Mouse (Mus musculus) intestine, embryonic 15.5 days (tissue): ENCODE results near the gene Zfp90. TPM values are rescaled to one million over a fixed set of nuclear protein-coding genes. Genes with fewer than 3 reads are reported as not detected.
A peak's percentile ranks its signal among the peaks of the same experiment; 100 is the strongest.
"Not testable (repeated sequence)": the region's sequence is repeated elsewhere in the genome, so short reads cannot be mapped to it uniquely, and the experiment has no call there.

ENCODE experiments used
- ATAC-seq: fragments of 200-750 bp; cut with Nextera tagmentation; 2 replicates; pipeline ENCODE4 v1.8.0; 2017; ENCODE audit warnings: moderate TSS enrichment, moderate library complexity
- H3K27ac ChIP-seq: fragments of 300-500 bp; sonication (generic); 2 replicates; pipeline ENCODE4 v1.5.1; 2015; ENCODE audit warnings: mild to moderate bottlenecking, inconsistent platforms
- H3K27me3 ChIP-seq: fragments of 300-500 bp; sonication (generic); replicated peaks from 2 replicates; pipeline ENCODE4 v1.6.1; 2015; ENCODE audit warnings: inconsistent platforms
- H3K36me3 ChIP-seq: fragments of 300-500 bp; sonication (generic); 2 replicates; pipeline ENCODE4 v1.6.1; 2015; ENCODE audit warnings: inconsistent platforms
- H3K4me1 ChIP-seq: fragments of 300-500 bp; sonication (generic); replicated peaks from 2 replicates; pipeline ENCODE4 v1.6.1; 2015; ENCODE audit warnings: inconsistent platforms
- H3K4me2 ChIP-seq: fragments of 300-500 bp; sonication (generic); replicated peaks from 2 replicates; pipeline ENCODE4 v1.6.1; 2015; ENCODE audit warnings: mild to moderate bottlenecking, inconsistent platforms
- H3K4me3 ChIP-seq: fragments of 300-500 bp; sonication (generic); replicated peaks from 2 replicates; pipeline ENCODE4 v1.5.1; 2015; ENCODE audit warnings: inconsistent platforms
- H3K9ac ChIP-seq: fragments of 300-500 bp; sonication (generic); 2 replicates; pipeline ENCODE4 v1.6.1; 2015; ENCODE audit warnings: inconsistent platforms
- H3K9me3 ChIP-seq: fragments of 300-500 bp; sonication (generic); 2 replicates; pipeline ENCODE4 v1.6.1; 2016; ENCODE audit warnings: inconsistent platforms
- WGBS: fragments of 180-500 bp; shearing (Covaris S2); methylation state at CpG from one replicate; pipeline ENCODE4 v1.1.7; 2015; 5-methylcytosine and 5-hydroxymethylcytosine counted together
- polyA plus RNA-seq: library from polyadenylated mRNA; unstranded; fragments of >200 nt; fragmentation: Nextera tagmentation; extraction: Ambion mirVana; gene quantifications from 2 replicates; pipeline ENCODE4 v1.2.1, GENCODE M21; 2015

Gene Zfp90
- polyA plus RNA-seq, 1 experiment from 2014 or later: 15.3 TPM

GRCm38 (mm10) chr8:106403246-106403933, 11.7 kb upstream of the Zfp90 start:
- no peak overlapping the region for H3K27ac ChIP-seq
- H3K36me3 ChIP-seq: no peaks in the 10 kb centered on the region
- H3K4me3 ChIP-seq: no peak overlapping the region
- no peaks in the 10 kb centered on the region for H3K27me3 ChIP-seq
- H3K4me1 ChIP-seq: peaks cover 27% of the 10 kb centered on the region
- WGBS: 23% methylated on average over 12 of the region's 12 CpGs
- no peak overlapping the region for H3K4me2 ChIP-seq
- no peaks in the 10 kb centered on the region for H3K9me3 ChIP-seq
- ATAC-seq: peak; percentile 54
- H3K9ac ChIP-seq: no peak overlapping the region

- H3K4me3 ChIP-seq: no peak overlapping the region
- H3K27ac ChIP-seq: peak overlapping the region; percentile 15; the same call in 1 of the 2 replicates
- H3K4me2 ChIP-seq: peak overlapping the region; percentile 26
- no peak overlapping the region for H3K9ac ChIP-seq
- ATAC-seq: peak; percentile 82
- H3K9me3 ChIP-seq: no peaks in the 10 kb centered on the region
- 22% methylated on average over 3 of the region's 3 CpGs for WGBS
- peaks cover 19% of the 10 kb centered on the region for H3K4me1 ChIP-seq
- H3K27me3 ChIP-seq: no peaks in the 10 kb centered on the region
- H3K36me3 ChIP-seq: no peaks in the 10 kb centered on the region
Observed at GRCm38 (mm10) chr8:106404825-106405224, 10.3 kb upstream of the Zfp90 start.

GRCm38 (mm10) chr8:106405810-106406209, 9.3 kb upstream of the Zfp90 start:
- Histone ChIP-seq H3K4me3 (no peak overlapping the region), H3K27me3 (no peaks in the 10 kb centered on the region), H3K4me1 (peaks cover 13% of the 10 kb centered on the region), H3K9ac (no peak overlapping the region), H3K4me2 (no peak overlapping the region), H3K9me3 (no peaks in the 10 kb centered on the region), H3K27ac (0 out of 2 replicates have a peak overlapping the region, but pooled peaks have one; percentile 32), H3K36me3 (no peaks in the 10 kb centered on the region)
- no peak for ATAC-seq
- WGBS: 58% methylated on average over 16 of the region's 16 CpGs

- no peak overlapping the region for H3K9ac ChIP-seq
- H3K36me3 ChIP-seq: no peaks in the 10 kb centered on the region
- WGBS: 64% methylated on average over 7 of the region's 7 CpGs
- H3K27ac ChIP-seq: no peak overlapping the region
- H3K9me3 ChIP-seq: no peaks in the 10 kb centered on the region
- no peak overlapping the region for H3K4me3 ChIP-seq
- no peak for ATAC-seq
- H3K4me1 ChIP-seq: peaks cover 4% of the 10 kb centered on the region
- H3K4me2 ChIP-seq: no peak overlapping the region
- no peaks in the 10 kb centered on the region for H3K27me3 ChIP-seq
Observed at GRCm38 (mm10) chr8:106410055-106410454, 5.1 kb upstream of the Zfp90 start.

GRCm38 (mm10) chr8:106410564-106410963, 4.6 kb upstream of the Zfp90 start:
- 0 out of 2 replicates have a peak, but pooled peaks cover 3% of the 10 kb centered on the region for H3K4me1 ChIP-seq
- no peak overlapping the region for H3K27ac ChIP-seq
- WGBS: 77% methylated on average over 7 of the region's 7 CpGs
- no peaks in the 10 kb centered on the region for H3K36me3 ChIP-seq
- no peaks in the 10 kb centered on the region for H3K27me3 ChIP-seq
- H3K9me3 ChIP-seq: no peaks in the 10 kb centered on the region
- ATAC-seq: no peak
- no peak overlapping the region for H3K4me2 ChIP-seq
- no peak overlapping the region for H3K4me3 ChIP-seq
- no peak overlapping the region for H3K9ac ChIP-seq

- Histone ChIP-seq H3K36me3 (no peaks in the 10 kb centered on the region), H3K27ac (no peak overlapping the region), H3K9me3 (no peaks in the 10 kb centered on the region), H3K27me3 (no peaks in the 10 kb centered on the region), H3K4me3 (no peak overlapping the region), H3K4me1 (peaks cover 6% of the 10 kb centered on the region), H3K4me2 (0 out of 2 replicates have a peak overlapping the region, but pooled peaks have one; percentile 27), H3K9ac (no peak overlapping the region)
- ATAC-seq: no peak
- WGBS: 19% methylated on average over 14 of the region's 14 CpGs
Observed at GRCm38 (mm10) chr8:106411783-106412451, 3.2 kb upstream of the Zfp90 start.

GRCm38 (mm10) chr8:106417692-106418091, 2.6 kb downstream of the Zfp90 start:
- H3K4me1 ChIP-seq: peaks cover 6% of the 10 kb centered on the region
- H3K9ac ChIP-seq: no peak overlapping the region
- peaks cover 35% of the 10 kb centered on the region for H3K36me3 ChIP-seq
- H3K4me2 ChIP-seq: no peak overlapping the region
- H3K4me3 ChIP-seq: no peak overlapping the region
- 96% methylated on average over 5 of the region's 5 CpGs for WGBS
- H3K27ac ChIP-seq: no peak overlapping the region
- H3K9me3 ChIP-seq: no peaks in the 10 kb centered on the region
- H3K27me3 ChIP-seq: no peaks in the 10 kb centered on the region
- no peak for ATAC-seq

- Histone ChIP-seq H3K4me2 (no peak overlapping the region), H3K27me3 (no peaks in the 10 kb centered on the region), H3K9me3 (0 out of 2 replicates have a peak, but pooled peaks cover 1% of the 10 kb centered on the region), H3K4me1 (no peaks in the 10 kb centered on the region), H3K9ac (no peak overlapping the region), H3K4me3 (no peak overlapping the region), H3K27ac (no peak overlapping the region), H3K36me3 (peaks cover 10% of the 10 kb centered on the region; the same call in 1 of the 2 replicates)
- no peak for ATAC-seq
- WGBS: 26% methylated on average over 12 of the region's 12 CpGs
Observed at GRCm38 (mm10) chr8:106431088-106431487, 16.0 kb downstream of the Zfp90 start.

- not testable (repeated sequence) for H3K27me3 ChIP-seq, H3K9ac ChIP-seq, ATAC-seq, H3K4me1 ChIP-seq, H3K36me3 ChIP-seq, H3K27ac ChIP-seq, H3K4me3 ChIP-seq, H3K4me2 ChIP-seq, H3K9me3 ChIP-seq
- 56% methylated on average over 10 of the region's 10 CpGs for WGBS
Observed at GRCm38 (mm10) chr8:106431952-106432351, 16.8 kb downstream of the Zfp90 start.

GRCm38 (mm10) chr8:106432954-106433570, 17.9 kb downstream of the Zfp90 start:
- no peaks in the 10 kb centered on the region for H3K4me1 ChIP-seq
- H3K4me2 ChIP-seq: peak overlapping the region; percentile 54
- no peak overlapping the region for H3K27ac ChIP-seq
- WGBS: 8% methylated on average over 20 of the region's 20 CpGs
- H3K9me3 ChIP-seq: no peaks in the 10 kb centered on the region
- no peaks in the 10 kb centered on the region for H3K36me3 ChIP-seq
- no peak overlapping the region for H3K9ac ChIP-seq
- peak overlapping the region; percentile 27 for H3K4me3 ChIP-seq
- ATAC-seq: peak; percentile 75
- H3K27me3 ChIP-seq: no peaks in the 10 kb centered on the region

GRCm38 (mm10) chr8:106433667-106434066, 18.5 kb downstream of the Zfp90 start:
- Histone ChIP-seq H3K4me2 (peak overlapping the region; percentile 54), H3K36me3 (no peaks in the 10 kb centered on the region), H3K4me1 (no peaks in the 10 kb centered on the region), H3K4me3 (no peak overlapping the region), H3K9ac (no peak overlapping the region), H3K27ac (no peak overlapping the region), H3K27me3 (no peaks in the 10 kb centered on the region), H3K9me3 (no peaks in the 10 kb centered on the region)
- no peak for ATAC-seq
- 25% methylated on average over 1 of the region's 1 CpGs for WGBS

- H3K36me3 ChIP-seq: no peaks in the 10 kb centered on the region
- H3K4me3 ChIP-seq: no peak overlapping the region
- no peak for ATAC-seq
- H3K4me1 ChIP-seq: no peaks in the 10 kb centered on the region
- no peaks in the 10 kb centered on the region for H3K27me3 ChIP-seq
- no peaks in the 10 kb centered on the region for H3K9me3 ChIP-seq
- no peak overlapping the region for H3K27ac ChIP-seq
- no peak overlapping the region for H3K9ac ChIP-seq
- WGBS: 49% methylated on average over 3 of the region's 3 CpGs
- H3K4me2 ChIP-seq: no peak overlapping the region
Observed at GRCm38 (mm10) chr8:106437781-106438180, 22.7 kb downstream of the Zfp90 start.
